Mouse (Mus musculus) midbrain, embryonic 13.5 days (tissue): ENCODE measurements around the gene Fam193a. TPM values are rescaled to one million over a fixed set of nuclear protein-coding genes. Genes with fewer than 3 reads are reported as not detected.

Experiments used
- ATAC-seq: fragments of 200-750 bp; cut with Nextera tagmentation; 2 replicates; pipeline ENCODE4 v1.8.0; 2017; ENCODE audit warnings: mild to moderate bottlenecking, moderate TSS enrichment, moderate library complexity
- H3K27ac ChIP-seq: fragments of 300-500 bp; sonication (generic); 2 replicates; pipeline ENCODE4 v1.5.1; 2015; ENCODE audit warnings: inconsistent platforms, mild to moderate bottlenecking, moderate library complexity
- H3K27me3 ChIP-seq: fragments of 300-500 bp; sonication (generic); 2 replicates; pipeline ENCODE4 v1.6.1; 2015; ENCODE audit warnings: mild to moderate bottlenecking, inconsistent platforms
- H3K36me3 ChIP-seq: fragments of 300-500 bp; sonication (generic); 2 replicates; pipeline ENCODE4 v1.6.1; 2015; ENCODE audit warnings: mild to moderate bottlenecking, inconsistent platforms
- H3K4me1 ChIP-seq: fragments of 300-500 bp; sonication (generic); replicated peaks from 2 replicates; pipeline ENCODE4 v1.6.1; 2015; ENCODE audit warnings: inconsistent platforms
- H3K4me2 ChIP-seq: fragments of 300-500 bp; sonication (generic); replicated peaks from 2 replicates; pipeline ENCODE4 v1.6.1; 2015; ENCODE audit warnings: moderate library complexity, mild to moderate bottlenecking, inconsistent platforms
- H3K4me3 ChIP-seq: fragments of 300-500 bp; sonication (generic); replicated peaks from 2 replicates; pipeline ENCODE4 v1.5.1; 2015; ENCODE audit warnings: mild to moderate bottlenecking, inconsistent platforms
- H3K9ac ChIP-seq: fragments of 300-500 bp; sonication (generic); replicated peaks from 2 replicates; pipeline ENCODE4 v1.6.1; 2015; ENCODE audit warnings: mild to moderate bottlenecking, inconsistent platforms
- H3K9me3 ChIP-seq: fragments of 300-500 bp; sonication (generic); 2 replicates; pipeline ENCODE4 v1.6.1; 2016; ENCODE audit warnings: mild to moderate bottlenecking, inconsistent platforms
- WGBS: fragments of 180-500 bp; shearing (Covaris S2); methylation state at CpG from one replicate; pipeline ENCODE4 v1.1.7; 2015; 5-methylcytosine and 5-hydroxymethylcytosine counted together
- polyA plus RNA-seq: library from polyadenylated mRNA; unstranded; fragments of >200 nt; fragmentation: Nextera tagmentation; extraction: Ambion mirVana; gene quantifications from 2 replicates; pipeline ENCODE4 v1.2.1, GENCODE M21; 2015

Fam193a gene
- polyA plus RNA-seq, 1 experiment from 2014 or later, result 19.8 TPM

- Histone ChIP-seq H3K4me3 (no peak overlapping the region), H3K27ac (no peak overlapping the region), H3K4me2 (no peak overlapping the region), H3K4me1 (0 out of 2 replicates have a peak, but pooled peaks cover 5% of the 10 kb centered on the region), H3K9me3 (no peaks in the 10 kb centered on the region), H3K27me3 (peaks cover 16% of the 10 kb centered on the region; the same call in 1 of the 2 replicates), H3K36me3 (no peaks in the 10 kb centered on the region), H3K9ac (no peak overlapping the region)
- 81% methylated on average over 5 of the region's 5 CpGs for WGBS
- ATAC-seq, result no peak
These were observed 160.4 kb downstream of the Fam193a start for GRCm38 (mm10) chr5:34530116-34530515.

GRCm38 (mm10) chr5:34530687-34531086 is 161.0 kb downstream of the Fam193a start:
- Histone ChIP-seq H3K36me3 (no peaks in the 10 kb centered on the region), H3K4me3 (no peak overlapping the region), H3K9ac (no peak overlapping the region), H3K9me3 (no peaks in the 10 kb centered on the region), H3K4me2 (no peak overlapping the region), H3K27ac (no peak overlapping the region), H3K27me3 (peaks cover 16% of the 10 kb centered on the region; the same call in 1 of the 2 replicates), H3K4me1 (0 out of 2 replicates have a peak, but pooled peaks cover 3% of the 10 kb centered on the region)
- WGBS, result 50% methylated on average over 4 of the region's 4 CpGs
- ATAC-seq, result no peak

- Histone ChIP-seq H3K4me1 (no peaks in the 10 kb centered on the region), H3K9ac (no peak overlapping the region), H3K27me3 (no peaks in the 10 kb centered on the region), H3K9me3 (no peaks in the 10 kb centered on the region), H3K36me3 (no peaks in the 10 kb centered on the region), H3K4me3 (no peak overlapping the region), H3K27ac (no peak overlapping the region), H3K4me2 (no peak overlapping the region)
- WGBS, result 82% methylated on average over 5 of the region's 5 CpGs
- ATAC-seq, result no peak
These were observed 163.3 kb downstream of the Fam193a start for GRCm38 (mm10) chr5:34533066-34533465.

DNA sequence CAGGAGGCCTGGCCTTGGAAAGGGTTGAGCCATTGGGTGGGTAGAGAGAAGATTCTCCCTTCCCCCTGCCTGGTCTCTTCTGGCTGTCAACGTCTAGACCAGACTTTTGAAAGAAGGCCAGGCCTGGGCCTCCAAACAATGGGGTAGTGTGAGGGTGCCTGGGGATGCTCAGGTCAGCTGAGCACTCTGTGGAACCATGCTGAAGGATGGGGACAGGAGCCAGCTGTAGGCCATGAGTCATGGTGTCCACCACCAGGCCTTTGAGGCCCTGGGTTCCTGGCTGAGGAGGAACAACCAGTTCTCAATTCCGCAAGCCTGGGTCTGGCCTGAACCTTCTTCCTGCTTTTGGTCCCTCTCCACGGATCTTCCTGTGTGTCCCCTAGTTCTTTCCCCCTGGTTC is 164.1 kb downstream of the Fam193a start:
- no peaks in the 10 kb centered on the region for H3K36me3 ChIP-seq
- no peak for ATAC-seq
- 86% methylated on average over 3 of the region's 3 CpGs for WGBS
- no peaks in the 10 kb centered on the region for H3K9me3 ChIP-seq
- no peaks in the 10 kb centered on the region for H3K4me1 ChIP-seq
- H3K27ac ChIP-seq, result no peak overlapping the region
- no peak overlapping the region for H3K4me3 ChIP-seq
- no peak overlapping the region for H3K4me2 ChIP-seq
- H3K27me3 ChIP-seq, result no peaks in the 10 kb centered on the region
- H3K9ac ChIP-seq, result no peak overlapping the region

- no peaks in the 10 kb centered on the region for H3K9me3 ChIP-seq
- no peak for ATAC-seq
- no peak overlapping the region for H3K27ac ChIP-seq
- H3K36me3 ChIP-seq, result no peaks in the 10 kb centered on the region
- no peaks in the 10 kb centered on the region for H3K4me1 ChIP-seq
- WGBS, result 85% methylated on average over 5 of the region's 5 CpGs
- no peak overlapping the region for H3K9ac ChIP-seq
- no peaks in the 10 kb centered on the region for H3K27me3 ChIP-seq
- H3K4me2 ChIP-seq, result no peak overlapping the region
- H3K4me3 ChIP-seq, result no peak overlapping the region
These were observed 165.2 kb downstream of the Fam193a start for GRCm38 (mm10) chr5:34534776-34535581.

DNA sequence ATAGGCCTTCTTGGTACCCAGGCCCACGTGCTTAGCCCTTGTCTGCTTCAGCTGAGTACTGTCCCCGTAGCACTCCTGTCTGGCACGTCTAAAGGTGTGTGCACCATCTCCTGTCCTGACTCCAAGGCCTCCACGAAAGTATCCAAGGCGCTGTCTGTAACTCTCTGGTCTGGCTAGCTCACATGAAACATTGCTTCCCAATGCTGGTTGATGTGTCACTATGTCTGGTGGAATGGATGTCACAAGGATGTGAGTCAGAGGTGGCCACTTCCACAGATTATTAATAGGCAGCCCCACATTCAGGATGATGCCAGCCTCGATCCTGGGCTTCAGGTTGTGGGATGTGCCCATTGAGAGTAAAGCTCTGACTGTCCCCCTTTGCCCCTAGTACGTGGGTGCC is 166.1 kb downstream of the Fam193a start:
- Histone ChIP-seq H3K9me3 (no peaks in the 10 kb centered on the region), H3K27ac (no peak overlapping the region), H3K9ac (no peak overlapping the region), H3K36me3 (no peaks in the 10 kb centered on the region), H3K4me1 (no peaks in the 10 kb centered on the region), H3K27me3 (no peaks in the 10 kb centered on the region), H3K4me2 (no peak overlapping the region), H3K4me3 (no peak overlapping the region)
- ATAC-seq, result no peak
- 87% methylated on average over 7 of the region's 7 CpGs for WGBS

Other genes with a start within 250 kb of the Fam193a start
- gene Poln, start 200.5 kb upstream of the Fam193a start, polyA plus RNA-seq, result 0.66 and 0.89 TPM in 2 replicates
- gene Haus3, start 200.4 kb upstream of the Fam193a start, polyA plus RNA-seq, result 21.9 and 24.5 TPM in 2 replicates
- gene Mxd4, start 182.2 kb upstream of the Fam193a start, polyA plus RNA-seq, result 32.8 and 34.9 TPM in 2 replicates
- gene Zfyve28, start 81.5 kb upstream of the Fam193a start, polyA plus RNA-seq, result 3.7 and 3.8 TPM in 2 replicates
- not detected in 2 replicates for gene Cfap99, start 81.3 kb upstream of the Fam193a start, polyA plus RNA-seq
- 136 and 141 TPM in 2 replicates for gene Rnf4, start 33.6 kb upstream of the Fam193a start, polyA plus RNA-seq
- 6.9 and 7.3 TPM in 2 replicates for gene Tnip2, start 144.1 kb downstream of the Fam193a start, polyA plus RNA-seq
- gene Sh3bp2, start 155.9 kb downstream of the Fam193a start, polyA plus RNA-seq, result 18.3 and 30.8 TPM in 2 replicates
- 204 and 205 TPM in 2 replicates for gene Add1, start 203.7 kb downstream of the Fam193a start, polyA plus RNA-seq